Mouse (Mus musculus) liver (tissue): ENCODE data around the gene Scgb2b21.
"Not testable (repeated sequence)": the region's sequence is repeated elsewhere in the genome, so short reads cannot be mapped to it uniquely, and the experiment has no call there.

Experiments used
- DNase-seq: peaks from one replicate; pipeline ENCODE4 v3.0.0-alpha.2; 2020; ENCODE audit warnings: mixed read lengths

Gene Scgb2b21

DNA sequence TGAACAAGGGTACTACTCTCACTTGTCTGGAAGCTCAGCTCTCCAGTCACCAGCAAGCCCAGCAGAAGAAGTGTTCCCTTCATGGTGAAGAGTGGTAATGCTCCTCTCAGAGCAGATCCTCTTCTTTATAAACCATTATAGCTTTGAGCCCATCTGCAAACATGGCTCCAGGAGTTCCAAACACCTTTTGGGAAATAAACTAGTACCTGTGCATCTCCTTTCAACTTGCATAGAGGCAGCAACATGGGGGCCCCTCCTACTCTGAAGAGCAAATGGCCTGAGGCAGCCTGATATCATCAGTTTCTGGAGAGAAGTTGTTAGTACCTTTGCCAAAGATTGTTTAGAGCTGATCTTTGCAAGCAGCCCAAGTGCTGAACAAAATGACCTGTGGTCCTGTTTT is at the start of gene Scgb2b21:
Gene Scgb2b21, minus strand, starts transcription at position 101 of the 400 bp plus-strand sequence.
- no peak for DNase-seq

DNA sequence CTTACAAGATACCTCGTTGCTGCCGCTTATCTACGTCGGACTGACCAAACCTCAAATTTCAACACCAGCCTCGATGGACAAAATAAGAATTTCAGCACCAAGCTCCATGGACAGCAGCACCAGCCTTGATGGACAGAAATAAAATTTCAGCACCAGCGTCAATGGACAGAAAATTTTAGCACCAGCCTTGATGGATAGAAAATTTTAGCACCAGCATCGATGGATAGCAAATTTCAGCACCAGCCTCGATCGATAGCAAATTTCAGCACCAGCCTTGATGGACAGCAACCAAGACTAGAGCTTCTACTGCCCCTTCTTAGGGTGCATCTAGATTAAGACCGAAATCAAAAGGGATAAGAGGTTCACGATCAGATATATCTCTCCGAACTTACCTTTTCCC is 23.2 kb upstream of the Scgb2b21 start:
- DNase-seq: not testable (repeated sequence)
